Mouse (Mus musculus) hindbrain, embryonic 16.5 days (tissue): Measurements from ENCODE around the gene Ythdf2. TPM values are rescaled to one million over a fixed set of nuclear protein-coding genes. Genes with fewer than 3 reads are reported as not detected.
"Not testable (repeated sequence)": the region's sequence is repeated elsewhere in the genome, so short reads cannot be mapped to it uniquely, and the experiment has no call there.

Experiments
- ATAC-seq: fragments of 200-750 bp; cut with Nextera tagmentation; 2 replicates; pipeline ENCODE4 v1.8.0; 2017; ENCODE audit warnings: moderate TSS enrichment, moderate library complexity
- H3K27ac ChIP-seq: fragments of 300-500 bp; sonication (generic); 2 replicates; pipeline ENCODE4 v1.5.1; 2014; ENCODE audit warnings: low read depth, mild to moderate bottlenecking, control low read depth, low read length, moderate library complexity
- H3K27me3 ChIP-seq: fragments of 300-500 bp; sonication (generic); replicated peaks from 2 replicates; pipeline ENCODE4 v1.6.1; 2014; ENCODE audit warnings: low read length; ENCODE audit not compliant: control insufficient read depth, insufficient read depth
- H3K36me3 ChIP-seq: fragments of 300-500 bp; sonication (generic); 2 replicates; pipeline ENCODE4 v1.6.1; 2014; ENCODE audit warnings: mild to moderate bottlenecking, low read length, moderate library complexity, mixed read lengths; ENCODE audit not compliant: control insufficient read depth, insufficient read depth
- H3K4me1 ChIP-seq: fragments of 300-500 bp; sonication (generic); 2 replicates; pipeline ENCODE4 v1.6.1; 2014; ENCODE audit warnings: low read depth, low read length; ENCODE audit not compliant: control insufficient read depth, insufficient read depth
- H3K4me2 ChIP-seq: fragments of 300-500 bp; sonication (generic); 2 replicates; pipeline ENCODE4 v1.6.1; 2014; ENCODE audit warnings: mild to moderate bottlenecking, low read length, control low read depth, moderate library complexity
- H3K4me3 ChIP-seq: fragments of 300-500 bp; sonication (generic); 2 replicates; pipeline ENCODE4 v1.5.1; 2014; ENCODE audit warnings: mild to moderate bottlenecking, low read length, control low read depth, moderate library complexity
- H3K9ac ChIP-seq: fragments of 300-500 bp; sonication (generic); 2 replicates; pipeline ENCODE4 v1.6.1; 2014; ENCODE audit warnings: low read depth, mild to moderate bottlenecking, control low read depth, low read length, moderate library complexity
- H3K9me3 ChIP-seq: fragments of 300-500 bp; sonication (generic); 2 replicates; pipeline ENCODE4 v1.6.1; 2014; ENCODE audit warnings: mild to moderate bottlenecking, low read length, moderate library complexity; ENCODE audit not compliant: control insufficient read depth
- WGBS: fragments of 180-500 bp; shearing (Covaris S2); extraction: QIAGEN DNeasy Blood & Tissue Kit; methylation state at CpG from one replicate; pipeline ENCODE4 v1.1.7; 2014; 5-methylcytosine and 5-hydroxymethylcytosine counted together
- polyA plus RNA-seq: library from polyadenylated mRNA; unstranded; fragments of >200 nt; fragmentation: Nextera tagmentation; extraction: Ambion mirVana; gene quantifications from 2 replicates; pipeline ENCODE4 v1.2.1, GENCODE M21; 2015

Ythdf2 gene
- polyA plus RNA-seq, 1 experiment from 2014 or later: 92.7 TPM

DNA sequence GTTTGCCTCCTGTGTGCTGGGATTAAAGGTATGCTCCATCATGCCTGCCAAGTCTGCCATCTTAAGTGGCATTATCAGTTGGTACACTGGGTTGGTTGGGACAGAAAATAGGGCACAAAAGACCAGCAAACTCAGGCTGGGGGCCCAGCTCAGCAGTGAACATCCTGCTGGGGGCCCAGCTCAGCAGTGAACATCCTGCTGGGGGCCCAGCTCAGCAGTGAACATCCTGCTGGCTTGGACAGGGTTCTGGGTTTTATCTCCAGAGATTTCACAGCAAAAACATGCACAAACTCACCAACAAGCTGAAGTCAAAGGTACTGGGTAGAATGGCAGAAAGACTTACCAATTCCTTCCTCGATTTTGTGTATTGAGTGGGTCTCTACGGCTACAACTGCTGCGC, 33.5 kb upstream of the Ythdf2 start:
- WGBS: 98% methylated on average over 3 of the region's 3 CpGs
- Histone ChIP-seq H3K4me1 (no peaks in the 10 kb centered on the region), H3K36me3 (peaks cover 19% of the 10 kb centered on the region), H3K4me2 (no peak overlapping the region), H3K27me3 (no peaks in the 10 kb centered on the region), H3K9ac (no peak overlapping the region), H3K27ac (no peak overlapping the region), H3K9me3 (no peaks in the 10 kb centered on the region), H3K4me3 (no peak overlapping the region)
- ATAC-seq: no peak

DNA sequence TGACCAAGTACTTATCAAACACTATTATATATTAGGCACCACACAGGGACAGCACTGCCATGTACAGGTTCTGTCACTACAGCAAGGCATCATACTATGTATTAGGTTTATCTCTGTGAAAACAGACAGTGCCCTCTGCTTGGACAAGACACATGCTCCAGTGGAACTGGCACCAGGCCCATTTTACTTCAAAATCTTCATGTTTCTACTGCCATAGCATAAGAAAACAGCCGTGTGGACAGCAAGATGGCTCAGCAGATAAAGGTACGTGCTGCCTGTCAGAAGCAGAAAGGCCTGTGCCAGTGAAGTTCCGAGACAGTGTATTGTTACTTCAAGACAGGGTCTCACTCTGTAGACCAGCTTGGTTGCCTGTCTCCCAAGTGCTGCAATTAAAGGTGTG, 29.1 kb upstream of the Ythdf2 start:
- Histone ChIP-seq H3K4me2 (no peak overlapping the region), H3K36me3 (peaks cover 26% of the 10 kb centered on the region), H3K9ac (no peak overlapping the region), H3K27ac (no peak overlapping the region), H3K4me3 (no peak overlapping the region), H3K4me1 (no peaks in the 10 kb centered on the region), H3K9me3 (no peaks in the 10 kb centered on the region), H3K27me3 (no peaks in the 10 kb centered on the region)
- WGBS: 83% methylated on average over 3 of the region's 3 CpGs
- ATAC-seq: no peak

- no peak overlapping the region for H3K4me3 ChIP-seq
- H3K4me2 ChIP-seq: no peak overlapping the region
- no peak overlapping the region for H3K9ac ChIP-seq
- H3K36me3 ChIP-seq: peaks cover 26% of the 10 kb centered on the region
- no peak overlapping the region for H3K27ac ChIP-seq
- ATAC-seq: no peak
- no peaks in the 10 kb centered on the region for H3K27me3 ChIP-seq
- H3K4me1 ChIP-seq: no peaks in the 10 kb centered on the region
- WGBS: 97% methylated on average over 3 of the region's 3 CpGs
- H3K9me3 ChIP-seq: no peaks in the 10 kb centered on the region
Observed at GRCm38 (mm10) chr4:132240367-132240766, 28.3 kb upstream of the Ythdf2 start.

- WGBS: 91% methylated on average over 4 of the region's 4 CpGs
- Histone ChIP-seq H3K4me2 (no peak overlapping the region), H3K9ac (no peak overlapping the region), H3K27me3 (no peaks in the 10 kb centered on the region), H3K4me3 (no peak overlapping the region), H3K27ac (no peak overlapping the region), H3K9me3 (no peaks in the 10 kb centered on the region), H3K36me3 (peaks cover 30% of the 10 kb centered on the region), H3K4me1 (no peaks in the 10 kb centered on the region)
- ATAC-seq: no peak
Observed at GRCm38 (mm10) chr4:132238356-132238755, 26.3 kb upstream of the Ythdf2 start.

DNA sequence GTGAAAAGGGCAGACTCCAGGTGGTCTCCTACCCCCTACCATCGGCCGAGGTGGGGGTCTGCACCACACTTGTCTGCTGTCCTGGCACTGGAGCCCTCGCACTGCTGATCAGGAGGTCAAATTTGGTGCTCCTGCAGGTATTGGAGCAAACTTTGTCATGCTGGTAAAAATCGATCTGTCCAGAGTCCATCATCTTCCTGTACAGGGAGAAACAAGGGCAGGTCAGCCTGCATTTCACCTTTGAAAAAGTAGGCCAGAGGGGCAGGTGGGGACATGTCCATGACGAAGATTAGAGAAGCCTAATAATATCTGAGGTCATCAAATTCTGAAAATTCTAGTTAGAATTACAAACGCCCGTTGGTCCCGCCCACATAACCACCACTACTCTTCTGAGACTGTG, 22.6 kb upstream of the Ythdf2 start:
- no peak overlapping the region for H3K4me3 ChIP-seq
- no peaks in the 10 kb centered on the region for H3K9me3 ChIP-seq
- no peaks in the 10 kb centered on the region for H3K4me1 ChIP-seq
- H3K36me3 ChIP-seq: peaks cover 27% of the 10 kb centered on the region
- 97% methylated on average over 8 of the region's 8 CpGs for WGBS
- H3K27me3 ChIP-seq: no peaks in the 10 kb centered on the region
- no peak overlapping the region for H3K4me2 ChIP-seq
- no peak overlapping the region for H3K9ac ChIP-seq
- no peak overlapping the region for H3K27ac ChIP-seq
- no peak for ATAC-seq

DNA sequence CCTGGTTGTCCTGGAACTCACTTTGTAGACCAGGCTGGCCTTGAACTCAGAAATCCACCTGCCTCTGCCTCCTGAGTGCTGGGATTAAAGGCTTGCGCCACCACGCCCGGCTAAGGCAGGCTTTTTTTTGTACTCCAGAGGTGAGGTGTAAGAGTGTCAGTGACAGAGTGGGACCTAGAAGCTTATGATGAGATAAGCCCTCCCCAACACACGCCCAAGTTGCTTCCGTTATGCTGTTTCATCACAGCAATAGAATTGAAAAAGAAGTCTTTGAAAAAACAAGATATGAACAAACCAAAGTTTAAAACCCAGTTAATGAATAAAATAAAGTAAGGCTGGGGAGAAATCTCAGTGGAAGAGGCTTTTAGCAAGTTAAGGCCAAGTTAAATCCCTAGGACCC, 18.3 kb upstream of the Ythdf2 start:
- Histone ChIP-seq H3K27me3 (no peaks in the 10 kb centered on the region), H3K4me2 (no peak overlapping the region), H3K9me3 (no peaks in the 10 kb centered on the region), H3K36me3 (peaks cover 45% of the 10 kb centered on the region), H3K4me1 (no peaks in the 10 kb centered on the region), H3K4me3 (no peak overlapping the region), H3K9ac (no peak overlapping the region), H3K27ac (no peak overlapping the region)
- ATAC-seq: no peak
- 96% methylated on average over 5 of the region's 5 CpGs for WGBS

DNA sequence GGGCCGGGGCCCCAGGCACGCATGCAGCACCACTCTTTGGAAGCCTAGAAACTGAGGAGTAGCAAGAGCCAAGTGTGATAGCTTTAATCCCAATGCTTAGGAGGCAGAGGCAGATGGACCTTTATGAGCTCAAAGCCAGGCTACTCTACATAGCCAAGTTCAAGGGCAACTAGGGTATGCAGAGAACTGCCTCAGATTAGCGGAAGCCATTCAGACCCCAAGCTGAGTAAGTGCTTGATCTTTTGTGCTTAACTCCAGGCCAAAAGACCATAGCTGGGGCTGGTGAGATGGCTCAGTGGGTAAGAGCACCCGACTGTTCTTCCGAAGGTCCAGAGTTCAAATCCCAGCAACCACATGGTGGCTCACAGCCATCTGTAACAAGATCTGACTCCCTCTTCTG, 9.9 kb upstream of the Ythdf2 start:
- 91% methylated on average over 5 of the region's 5 CpGs for WGBS
- not testable (repeated sequence) for ATAC-seq, H3K4me2 ChIP-seq, H3K27me3 ChIP-seq, H3K9ac ChIP-seq, H3K4me1 ChIP-seq, H3K27ac ChIP-seq, H3K9me3 ChIP-seq, H3K4me3 ChIP-seq
- peaks cover 17% of the 10 kb centered on the region for H3K36me3 ChIP-seq

GRCm38 (mm10) chr4:132218439-132218838, 6.3 kb upstream of the Ythdf2 start:
- H3K27ac ChIP-seq, H3K4me3 ChIP-seq, H3K4me1 ChIP-seq, H3K9ac ChIP-seq, H3K27me3 ChIP-seq, ATAC-seq, H3K4me2 ChIP-seq, H3K9me3 ChIP-seq, H3K36me3 ChIP-seq: not testable (repeated sequence)
- 82% methylated on average over 6 of the region's 6 CpGs for WGBS

DNA sequence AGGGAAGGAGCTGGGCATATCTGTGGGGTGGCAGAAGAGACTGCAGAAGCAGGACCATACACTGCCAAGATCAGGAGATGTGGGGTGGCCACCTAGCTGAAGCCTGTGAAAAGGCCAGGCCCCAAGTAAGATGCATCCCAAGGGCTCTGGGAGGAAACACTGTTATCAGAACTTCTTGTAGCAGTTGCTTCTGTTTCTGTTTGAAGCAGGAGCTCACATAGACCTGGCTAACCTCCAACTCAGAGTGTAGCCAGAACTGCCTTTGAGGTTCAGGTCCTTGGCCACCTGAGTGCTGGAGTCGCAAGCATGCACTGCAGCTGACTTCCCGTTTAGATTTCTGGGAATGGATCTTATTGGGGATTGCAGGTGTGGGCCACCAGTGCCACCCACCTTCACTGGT, 5.7 kb upstream of the Ythdf2 start:
- ATAC-seq: no peak
- Histone ChIP-seq H3K27ac (no peak overlapping the region), H3K4me1 (no peaks in the 10 kb centered on the region), H3K4me3 (no peak overlapping the region), H3K9me3 (no peaks in the 10 kb centered on the region), H3K4me2 (no peak overlapping the region), H3K36me3 (no peaks in the 10 kb centered on the region), H3K27me3 (no peaks in the 10 kb centered on the region), H3K9ac (no peak overlapping the region)
- 89% methylated on average over 2 of the region's 2 CpGs for WGBS

- no peak for ATAC-seq
- Histone ChIP-seq H3K27me3 (no peaks in the 10 kb centered on the region), H3K4me2 (no peak overlapping the region), H3K9me3 (no peaks in the 10 kb centered on the region), H3K4me1 (no peaks in the 10 kb centered on the region), H3K36me3 (no peaks in the 10 kb centered on the region), H3K9ac (no peak overlapping the region), H3K4me3 (no peak overlapping the region), H3K27ac (no peak overlapping the region)
- 94% methylated on average over 1 of the region's 1 CpGs for WGBS
Observed at GRCm38 (mm10) chr4:132216602-132217001, 4.5 kb upstream of the Ythdf2 start.
